Mouse (Mus musculus) MEL (cell line): ENCODE data around the gene Tcte1. TPM values are rescaled to one million over a fixed set of nuclear protein-coding genes. Genes with fewer than 3 reads are reported as not detected.

ENCODE experiments used
- DNase-seq: peaks from one replicate; pipeline ENCODE4 v3.0.0; 2011; ENCODE audit warnings: low read depth, low spot score
- H3K27ac ChIP-seq: 2 replicates; pipeline ENCODE4 v1.5.1; 2012; ENCODE audit warnings: low read depth, mild to moderate bottlenecking, control low read depth, low read length, moderate library complexity; ENCODE audit not compliant: control insufficient read depth
- H3K27me3 ChIP-seq, 2 experiments: fragments of 150-350 bp in 1 of 2; sonication (generic) in 1 of 2; 2 replicates each; pipeline ENCODE4 v1.6.1; 2012; ENCODE audit warnings: low read length in 2 of 2, mild to moderate bottlenecking in 2 of 2, improper control_type of control experiment in 1 of 2, moderate library complexity in 1 of 2; ENCODE audit not compliant: insufficient read depth in 2 of 2, control insufficient read depth in 1 of 2
- H3K36me3 ChIP-seq, 2 experiments: 2 replicates each; pipeline ENCODE4 v1.6.1; 2012 to 2014; ENCODE audit warnings: low read length in 2 of 2, improper control_type of control experiment in 1 of 2, inconsistent platforms in 1 of 2, mild to moderate bottlenecking in 1 of 2; ENCODE audit not compliant: insufficient read depth in 2 of 2, control insufficient read depth in 1 of 2
- H3K4me1 ChIP-seq, 2 experiments: fragments of 150-350 bp in 1 of 2; sonication (generic) in 1 of 2; 2 replicates each; pipeline ENCODE4 v1.6.1; 2012; ENCODE audit warnings: low read length in 2 of 2, improper control_type of control experiment in 1 of 2, mild to moderate bottlenecking in 1 of 2; ENCODE audit not compliant: insufficient read depth in 2 of 2, control insufficient read depth in 1 of 2
- H3K4me3 ChIP-seq, 2 experiments: fragments of 150-350 bp in 1 of 2; sonication (generic) in 1 of 2; 2 replicates each; pipeline ENCODE4 v1.5.1; 2012; ENCODE audit warnings: low read depth in 2 of 2, low read length in 2 of 2, mild to moderate bottlenecking in 2 of 2, moderate library complexity in 2 of 2, control low read depth in 1 of 2, improper control_type of control experiment in 1 of 2; ENCODE audit not compliant: control insufficient read depth in 1 of 2, insufficient read depth in 1 of 2
- H3K79me2 ChIP-seq: 2 replicates; pipeline ENCODE4 v1.6.1; 2012; ENCODE audit warnings: mild to moderate bottlenecking, low read length, moderate library complexity; ENCODE audit not compliant: control insufficient read depth, poor library complexity, insufficient read depth
- H3K9ac ChIP-seq: 2 replicates; pipeline ENCODE4 v1.6.1; 2012; ENCODE audit warnings: low read depth, mild to moderate bottlenecking, control low read depth, low read length, moderate library complexity; ENCODE audit not compliant: control insufficient read depth, poor library complexity, severe bottlenecking
- H3K9me3 ChIP-seq: fragments of 150-350 bp; sonication (generic); replicated peaks from 2 replicates; pipeline ENCODE4 v1.6.1; 2012; ENCODE audit warnings: mild to moderate bottlenecking, low read length, improper control_type of control experiment, moderate library complexity; ENCODE audit not compliant: insufficient read depth
- CHD1 ChIP-seq: IDR thresholded peaks from 2 replicates; pipeline ENCODE4 v1.6.1; 2012; ENCODE audit warnings: low read depth, mild to moderate bottlenecking, inconsistent platforms, low read length, improper control_type of control experiment
- CTCF ChIP-seq, 3 experiments: IDR thresholded peaks in 2 of 3; conservative IDR thresholded peaks in 1 of 3; 2 replicates each; pipeline ENCODE4 v1.5.1; 2011 to 2012; ENCODE audit warnings: low read length in 3 of 3, low read depth in 2 of 3, mild to moderate bottlenecking in 2 of 3, improper control_type of control experiment in 1 of 3, inconsistent platforms in 1 of 3, mixed read lengths in 1 of 3, moderate library complexity in 1 of 3; ENCODE audit not compliant: control insufficient read depth in 1 of 3, insufficient read depth in 1 of 3, poor library complexity in 1 of 3, severe bottlenecking in 1 of 3
- ELF1 ChIP-seq: IDR thresholded peaks from 2 replicates; pipeline ENCODE4 v1.6.1; 2014; ENCODE audit warnings: low read depth, mild to moderate bottlenecking, inconsistent platforms, low read length, improper control_type of control experiment, moderate library complexity
- EP300 ChIP-seq, 2 experiments: IDR thresholded peaks; 2 replicates each; pipeline ENCODE4 v1.6.1; 2011; ENCODE audit warnings: improper control_type of control experiment in 2 of 2, low read length in 2 of 2, low read depth in 1 of 2, mild to moderate bottlenecking in 1 of 2
- ETS1 ChIP-seq: IDR thresholded peaks from 2 replicates; pipeline ENCODE4 v1.6.1; 2012; ENCODE audit warnings: low read depth, mild to moderate bottlenecking, inconsistent platforms, low read length, improper control_type of control experiment, moderate library complexity
- GABPA ChIP-seq: IDR thresholded peaks from 2 replicates; pipeline ENCODE4 v1.6.1; 2012; ENCODE audit warnings: low read depth, mild to moderate bottlenecking, inconsistent platforms, low read length, improper control_type of control experiment, moderate library complexity
- GATA1 ChIP-seq: IDR thresholded peaks from 2 replicates; pipeline ENCODE4 v1.6.1; 2011; ENCODE audit warnings: low read depth, low read length, improper control_type of control experiment
- HCFC1 ChIP-seq: IDR thresholded peaks from 2 replicates; pipeline ENCODE4 v1.6.1; 2012; ENCODE audit warnings: low read depth, mild to moderate bottlenecking, inconsistent platforms, low read length, improper control_type of control experiment, moderate library complexity
- JUND ChIP-seq: IDR thresholded peaks from 2 replicates; pipeline ENCODE4 v1.6.1; 2011; ENCODE audit warnings: low read depth, mild to moderate bottlenecking, improper control_type of control experiment, low read length
- KAT2A ChIP-seq: conservative IDR thresholded peaks from 2 replicates; pipeline ENCODE4 v1.6.1; 2012; ENCODE audit warnings: low read depth, low read length, improper control_type of control experiment, inconsistent platforms
- MAFK ChIP-seq: IDR thresholded peaks from 2 replicates; pipeline ENCODE4 v1.6.1; 2011; ENCODE audit warnings: low read depth, mild to moderate bottlenecking, low read length, improper control_type of control experiment, borderline replicate concordance
- MAZ ChIP-seq: IDR thresholded peaks from 2 replicates; pipeline ENCODE4 v1.6.1; 2012; ENCODE audit warnings: low read depth, mild to moderate bottlenecking, inconsistent platforms, low read length, improper control_type of control experiment
- MXI1 ChIP-seq: IDR thresholded peaks from 2 replicates; pipeline ENCODE4 v1.6.1; 2011; ENCODE audit warnings: mild to moderate bottlenecking, low read depth, low read length, improper control_type of control experiment
- MYB ChIP-seq: IDR thresholded peaks from 2 replicates; pipeline ENCODE4 v1.6.1; 2011; ENCODE audit warnings: mild to moderate bottlenecking, low read depth, low read length, improper control_type of control experiment
- NELFE ChIP-seq: IDR thresholded peaks from 2 replicates; pipeline ENCODE4 v1.6.1; 2011; ENCODE audit warnings: low read depth, low read length, improper control_type of control experiment
- POLR2A ChIP-seq, 2 experiments: IDR thresholded peaks; 2 replicates each; pipeline ENCODE4 v1.6.1; 2011 to 2012; ENCODE audit warnings: low read length in 2 of 2, mild to moderate bottlenecking in 2 of 2, control low read depth in 1 of 2, improper control_type of control experiment in 1 of 2, low read depth in 1 of 2, moderate library complexity in 1 of 2; ENCODE audit not compliant: control insufficient read depth in 1 of 2, insufficient read depth in 1 of 2, poor library complexity in 1 of 2
- POLR2AphosphoS2 ChIP-seq: IDR thresholded peaks from 2 replicates; pipeline ENCODE4 v1.6.1; 2011; ENCODE audit warnings: low read length, improper control_type of control experiment
- RAD21 ChIP-seq: IDR thresholded peaks from 2 replicates; pipeline ENCODE4 v1.6.1; 2011; ENCODE audit warnings: mild to moderate bottlenecking, low read depth, low read length, improper control_type of control experiment
- RCOR1 ChIP-seq: IDR thresholded peaks from 2 replicates; pipeline ENCODE4 v1.6.1; 2012; ENCODE audit warnings: low read depth, mild to moderate bottlenecking, inconsistent platforms, low read length, improper control_type of control experiment
- SIN3A ChIP-seq: IDR thresholded peaks from 2 replicates; pipeline ENCODE4 v1.6.1; 2012; ENCODE audit warnings: low read length, improper control_type of control experiment, inconsistent platforms
- SMC3 ChIP-seq: IDR thresholded peaks from 2 replicates; pipeline ENCODE4 v1.6.1; 2011; ENCODE audit warnings: low read depth, low read length, improper control_type of control experiment
- TAL1 ChIP-seq: IDR thresholded peaks from 2 replicates; pipeline ENCODE4 v1.6.1; 2012; ENCODE audit warnings: mild to moderate bottlenecking, inconsistent platforms, low read length, moderate library complexity, mixed read lengths
- TBP ChIP-seq: IDR thresholded peaks from 2 replicates; pipeline ENCODE4 v1.8.0; 2011; ENCODE audit warnings: low read depth, low read length, improper control_type of control experiment
- TCF12 ChIP-seq: IDR thresholded peaks from 2 replicates; pipeline ENCODE4 v1.6.1; 2014; ENCODE audit warnings: low read depth, mild to moderate bottlenecking, inconsistent platforms, low read length, improper control_type of control experiment, moderate library complexity
- USF1 ChIP-seq: IDR thresholded peaks from 2 replicates; pipeline ENCODE4 v1.6.1; 2014; ENCODE audit warnings: low read depth, mild to moderate bottlenecking, inconsistent platforms, low read length, improper control_type of control experiment, moderate library complexity
- ZC3H11A ChIP-seq: IDR thresholded peaks from 2 replicates; pipeline ENCODE4 v1.6.1; 2012; ENCODE audit warnings: low read depth, mild to moderate bottlenecking, inconsistent platforms, low read length, improper control_type of control experiment
- ZKSCAN1 ChIP-seq: IDR thresholded peaks from 2 replicates; pipeline ENCODE4 v1.6.1; 2012; ENCODE audit warnings: low read depth, mild to moderate bottlenecking, inconsistent platforms, low read length, improper control_type of control experiment, moderate library complexity
- ZMIZ1 ChIP-seq: IDR thresholded peaks from 2 replicates; pipeline ENCODE4 v1.6.1; 2012; ENCODE audit warnings: low read depth, mild to moderate bottlenecking, inconsistent platforms, low read length, improper control_type of control experiment, moderate library complexity
- ZNF384 ChIP-seq: IDR thresholded peaks from 2 replicates; pipeline ENCODE4 v1.6.1; 2012; ENCODE audit warnings: low read depth, mild to moderate bottlenecking, inconsistent platforms, low read length, improper control_type of control experiment
- polyA plus RNA-seq, 2 experiments: library from polyadenylated mRNA; stranded (reverse) in 1 of 2; unstranded in 1 of 2; fragments of >175 nt in 1 of 2; fragments of >200 nt in 1 of 2; gene quantifications; 2 replicates each; pipeline versions ENCODE4 v1.2.1 to v1.2.4; 2012; ENCODE audit warnings: low replicate concordance in 2 of 2, low read depth in 1 of 2; ENCODE audit not compliant: insufficient read length in 2 of 2, insufficient read depth in 1 of 2, missing spikeins in 1 of 2
- total RNA-seq: library from RNA; depleted of rRNA; stranded (reverse); fragments of 300-350 nt; gene quantifications from 2 replicates; pipeline ENCODE4 v1.2.3, GENCODE M21; 2012

Gene Tcte1
- total and polyA plus RNA-seq, 3 experiments, result not detected

- no peaks in the 10 kb centered on the region; the same call in 1 of the 2 replicates for H3K79me2 ChIP-seq
- H3K27ac ChIP-seq, result peak within 1 kb of the TSS; percentile 56
- H3K36me3 ChIP-seq, result peaks cover 0 to 11% of the 10 kb centered on the region in 2 experiments; a peak in 2 of 4 replicates
- peak; percentile 45; the same call in 1 of the 2 replicates for TF ChIP-seq ETS1
- no peak for TF ChIP-seq GATA1
- TF ChIP-seq ZC3H11A, result 0 out of 2 replicates have a peak, but pooled peaks have one; percentile 4
- peak; percentile 30; the same call in 1 of the 2 replicates for TF ChIP-seq ZMIZ1
- peak; percentile 77; the same call in 1 of the 2 replicates for TF ChIP-seq SIN3A
- TF ChIP-seq MYB, result no peak
- TF ChIP-seq TCF12, result no peak; the same call in 1 of the 2 replicates
- peak; percentile 45 for TF ChIP-seq NELFE
- TF ChIP-seq MXI1, result peak; percentile 16
- peak; percentile 96 for TF ChIP-seq ELF1
- peak; percentile 33; the same call in 1 of the 2 replicates for TF ChIP-seq TBP
- no peak for TF ChIP-seq CHD1
- no peak for TF ChIP-seq TAL1
- TF ChIP-seq HCFC1, result peak; percentile 56; the same call in 1 of the 2 replicates
- 0 out of 4 replicates have a peak, but pooled peaks of 1 of the 2 experiments have one; percentile 11 for TF ChIP-seq EP300 (IDR thresholded peaks at IDR 0.05; ENCODE audit: low read depth in 1 of 2, low read length in 2 of 2)
- TF ChIP-seq POLR2A (IDR thresholded peaks at IDR 0.05; ENCODE audit: control insufficient read depth in 1 of 2, insufficient read depth in 1 of 2, low read depth in 1 of 2, low read length in 2 of 2, poor library complexity in 1 of 2), result peak; percentile 45 to 63; a peak in 3 of 4 replicates
- peak; percentile 84 for TF ChIP-seq MAZ
- peaks cover 0 to 28% of the 10 kb centered on the region in 2 experiments; a peak in 3 of 4 replicates for H3K4me1 ChIP-seq
- no peaks in the 10 kb centered on the region for H3K9me3 ChIP-seq
- peaks cover 0 to under 1% of the 10 kb centered on the region in 2 experiments; a peak in 2 of 4 replicates for H3K27me3 ChIP-seq
- peak within 1 kb of the TSS; percentile 72 for H3K9ac ChIP-seq
- peak within 1 kb of the TSS; percentile 61 to 85 for H3K4me3 ChIP-seq
- peak; percentile 94 for DNase-seq
Measured at GRCm38 (mm10) chr17:45555452-45556106, 32.3 kb downstream of the Tcte1 start, which contains the start of gene Nfkbie. Gene Nfkbie, plus strand, starts transcription at chr17:45555703.

GRCm38 (mm10) chr17:45556107-45556489 is 32.9 kb downstream of the Tcte1 start:
- peaks cover 0 to 28% of the 10 kb centered on the region in 2 experiments; a peak in 3 of 4 replicates for H3K4me1 ChIP-seq
- no peaks in the 10 kb centered on the region for H3K9me3 ChIP-seq
- no peaks in the 10 kb centered on the region for H3K27me3 ChIP-seq
- no peaks in the 10 kb centered on the region; the same call in 1 of the 2 replicates for H3K79me2 ChIP-seq
- H3K4me3 ChIP-seq, result peak overlapping the region; percentile 61 to 85
- peak overlapping the region; percentile 72 for H3K9ac ChIP-seq
- peak overlapping the region; percentile 56 for H3K27ac ChIP-seq
- DNase-seq, result peak; percentile 62
- H3K36me3 ChIP-seq, result peaks cover 0 to 11% of the 10 kb centered on the region in 2 experiments; a peak in 2 of 4 replicates
- no peak for TF ChIP-seq CHD1
- 0 out of 2 replicates have a peak, but pooled peaks have one; percentile 12 for TF ChIP-seq ETS1
- TF ChIP-seq MXI1, result 0 out of 2 replicates have a peak, but pooled peaks have one; percentile 51
- TF ChIP-seq RAD21, result no peak
- TF ChIP-seq EP300 (IDR thresholded peaks at IDR 0.05; ENCODE audit: low read depth in 1 of 2, low read length in 2 of 2), result peak; percentile 18 to 44; a peak in 2 of 4 replicates
- TF ChIP-seq POLR2AphosphoS2, result no peak
- no peak for TF ChIP-seq POLR2A (IDR thresholded peaks at IDR 0.05; ENCODE audit: control insufficient read depth in 1 of 2, insufficient read depth in 1 of 2, low read depth in 1 of 2, low read length in 2 of 2, poor library complexity in 1 of 2)
- TF ChIP-seq ZNF384, result no peak
- TF ChIP-seq HCFC1, result no peak
- TF ChIP-seq CTCF (IDR thresholded peaks at IDR 0.05 in 2 of 3, conservative IDR thresholded peaks at IDR 0.05 in 1 of 3; ENCODE audit: control insufficient read depth in 1 of 3, insufficient read depth in 1 of 3, low read depth in 2 of 3, low read length in 3 of 3, poor library complexity in 1 of 3, severe bottlenecking in 1 of 3), result no peak
- TF ChIP-seq JUND, result no peak
- TF ChIP-seq ZC3H11A, result no peak
- TF ChIP-seq SMC3, result no peak
- TF ChIP-seq ZKSCAN1, result no peak
- TF ChIP-seq RCOR1, result no peak
- 0 out of 2 replicates have a peak, but pooled peaks have one; percentile 6 for TF ChIP-seq GATA1
- TF ChIP-seq ELF1, result no peak
- no peak for TF ChIP-seq MAFK
- no peak for TF ChIP-seq KAT2A
- TF ChIP-seq GABPA, result no peak
- TF ChIP-seq USF1, result peak; percentile 63
